Mouse (Mus musculus) cerebellum, postnatal 4 days (tissue): ENCODE measurements around the gene Shc3.
A peak's percentile ranks its signal among the peaks of the same experiment; 100 is the strongest.

Source experiments
- DNase-seq, 2 experiments: peaks; one replicate each; pipeline ENCODE4 v3.0.0; 2022; ENCODE audit warnings: low spot score in 2 of 2, mixed read lengths in 1 of 2

Shc3 gene

DNA sequence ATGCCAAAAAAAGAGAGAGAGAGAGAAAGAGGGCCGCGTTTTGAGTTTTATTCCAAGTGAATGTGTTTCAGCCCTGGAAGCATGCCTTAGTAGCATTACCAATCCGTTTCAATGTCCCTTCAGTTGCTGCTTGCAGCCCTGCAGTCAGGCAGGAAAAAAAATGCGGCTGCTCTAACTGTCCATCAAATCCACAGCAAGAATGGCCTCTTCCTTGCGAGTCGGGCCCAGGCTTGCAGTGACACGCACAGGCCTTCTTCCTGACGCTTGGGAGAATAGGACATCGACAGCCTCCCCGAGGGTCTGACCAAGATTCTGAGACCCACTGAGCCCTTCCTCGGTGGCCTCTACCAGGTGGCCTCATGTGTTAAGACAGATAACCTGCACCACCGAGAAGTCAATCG lies 718 bp downstream of the Shc3 start:
- no peak for DNase-seq

DNA sequence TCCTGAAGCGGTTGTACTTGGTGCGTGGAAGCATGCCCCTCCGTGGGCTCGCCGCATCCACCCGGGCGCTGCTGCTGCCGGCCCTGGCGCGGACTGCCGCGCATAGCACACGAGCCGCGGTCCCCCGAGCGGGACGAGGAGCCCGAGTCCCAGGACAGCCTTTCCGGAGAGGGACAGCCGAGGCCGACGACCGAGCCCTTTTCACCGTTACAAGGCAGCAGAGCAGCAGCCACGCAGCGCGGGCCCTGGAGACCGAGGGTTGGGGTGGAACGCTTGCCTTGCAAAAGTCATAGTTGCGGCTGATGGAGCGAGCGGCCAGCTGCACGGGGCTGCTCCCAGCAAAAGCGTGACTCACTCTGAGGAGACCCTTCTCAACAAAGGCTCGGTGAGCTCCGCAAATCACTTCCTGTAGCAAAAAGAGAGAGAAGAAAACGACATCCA lies 1.8 kb downstream of the Shc3 start:
- peak in 1 of 2 experiments; percentile 18 for DNase-seq

DNA sequence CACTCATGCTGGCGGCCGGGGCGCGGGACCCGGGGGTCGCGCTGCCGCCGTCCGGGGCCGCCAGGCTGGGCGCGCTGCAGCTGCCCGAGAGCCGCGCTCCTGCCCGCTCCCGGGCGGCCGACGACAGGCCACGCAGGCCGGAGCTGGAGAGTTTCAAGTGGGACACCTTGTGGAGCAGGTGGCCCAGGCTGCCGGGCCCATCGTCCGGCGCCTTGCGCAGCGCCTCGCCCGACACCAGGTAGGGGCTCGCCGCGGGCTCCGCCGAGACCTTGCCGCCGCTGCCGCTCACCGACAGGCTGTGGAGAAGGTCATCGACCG lies 2.2 kb downstream of the Shc3 start:
- peak in 1 of 2 experiments; percentile 16 for DNase-seq

DNA sequence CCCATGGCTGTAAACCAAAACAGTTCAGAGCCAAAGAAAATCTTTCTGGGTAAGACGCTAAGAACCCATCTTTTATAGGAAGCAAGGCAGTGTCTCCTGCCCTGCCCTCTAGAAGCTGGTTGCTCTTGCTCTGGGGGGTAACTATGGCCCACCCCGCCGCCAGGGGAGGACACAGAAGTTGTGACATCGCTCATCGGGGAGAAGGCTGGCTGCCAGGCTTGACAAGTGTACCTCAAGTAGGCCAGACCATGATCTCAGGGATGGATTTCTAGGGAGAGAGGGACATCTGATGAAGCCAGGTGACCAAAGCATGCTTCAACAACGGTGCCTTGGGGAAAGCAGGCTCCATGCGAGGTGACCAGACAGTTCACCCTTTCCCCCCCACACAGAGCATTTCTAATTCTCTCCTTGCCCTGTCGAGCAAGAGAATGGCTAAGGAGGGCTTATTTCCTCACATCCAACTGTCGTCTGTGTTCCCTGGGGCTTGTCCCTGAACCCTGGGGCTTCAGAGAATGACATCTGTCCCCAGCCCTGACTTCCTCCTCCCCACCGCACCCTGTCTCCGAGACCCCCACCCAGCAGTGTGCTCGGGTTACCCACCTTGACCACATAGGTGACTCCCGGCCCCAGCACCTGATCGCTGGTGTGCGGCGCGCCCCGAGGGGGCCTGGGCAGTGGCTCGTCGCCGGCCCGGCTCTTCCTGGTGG lies 2.7 kb downstream of the Shc3 start:
- no peak for DNase-seq

DNA sequence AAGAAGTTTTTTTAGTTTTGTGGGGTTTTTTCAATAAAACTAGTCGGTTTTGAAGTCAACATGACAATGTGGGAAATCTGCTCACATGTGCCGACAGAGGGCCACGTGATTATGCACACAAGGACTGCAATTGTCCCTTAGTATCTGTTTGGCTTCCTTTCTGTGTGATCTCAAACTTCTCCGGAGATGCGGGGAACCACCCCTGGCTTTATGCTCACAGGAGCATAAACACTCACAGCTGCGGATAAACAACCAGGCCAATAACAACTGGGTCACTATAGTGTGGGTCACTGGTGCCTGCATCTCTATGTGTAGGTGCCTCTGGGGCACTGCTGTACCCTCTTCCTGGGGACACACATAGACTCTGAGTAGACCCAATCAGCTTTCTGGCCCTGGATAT lies 4.5 kb downstream of the Shc3 start:
- DNase-seq, result no peak

DNA sequence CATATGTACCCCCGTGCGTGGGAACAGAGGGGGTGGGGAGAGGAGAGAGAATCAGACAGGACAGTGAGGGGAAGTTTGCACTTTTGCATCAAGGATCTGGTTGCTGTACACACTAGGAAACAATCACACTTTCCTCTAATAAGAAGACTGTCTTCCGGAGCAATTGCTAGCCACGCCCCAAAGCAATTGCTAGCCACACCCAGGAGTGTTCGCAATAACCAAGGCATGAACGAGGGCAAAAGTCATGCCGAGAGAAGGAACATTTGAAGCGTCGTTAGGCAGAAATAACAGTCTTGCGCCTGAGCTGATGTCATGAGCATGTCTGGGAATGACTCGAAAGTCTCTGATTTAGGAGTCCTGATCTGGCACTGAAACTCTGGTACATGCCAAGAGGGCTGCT lies 15.9 kb downstream of the Shc3 start:
- no peak for DNase-seq

DNA sequence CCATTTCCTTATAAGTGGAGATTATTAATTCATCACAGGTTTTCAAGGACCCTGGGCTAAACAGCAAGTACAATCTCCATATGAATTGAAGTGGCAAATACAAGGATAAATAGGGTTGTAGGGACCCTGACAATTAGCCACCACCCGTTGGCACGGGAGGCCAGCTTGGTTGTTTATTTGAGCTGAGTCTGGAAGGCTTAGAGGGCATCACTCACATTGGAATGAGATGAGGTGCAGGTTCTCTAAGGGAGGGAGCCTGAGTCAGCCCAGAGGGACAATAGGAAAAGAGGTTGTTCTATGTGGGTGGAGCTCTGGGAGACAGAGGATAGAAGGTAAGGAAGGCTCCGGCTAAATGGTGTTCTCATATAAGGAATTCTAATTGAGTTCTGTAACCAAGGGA lies 17.0 kb downstream of the Shc3 start:
- no peak for DNase-seq

DNA sequence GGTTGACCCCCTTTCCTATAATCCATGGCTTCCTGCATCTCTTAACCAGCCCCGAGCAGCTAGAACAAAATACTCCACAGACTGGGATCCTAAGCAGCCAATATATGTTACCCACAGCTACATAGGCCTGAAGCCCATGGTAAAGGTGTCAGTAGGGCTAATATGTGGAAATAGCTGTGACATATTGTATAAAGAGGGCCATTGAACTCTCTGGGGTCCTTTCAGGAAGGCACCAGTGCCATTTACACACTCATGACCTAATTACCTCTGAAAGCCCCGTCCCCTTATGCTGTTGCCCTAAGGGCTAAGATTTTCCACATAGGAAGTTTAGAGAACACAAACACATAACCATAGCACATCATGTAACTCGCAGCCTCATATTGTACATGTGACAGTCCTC lies 17.4 kb downstream of the Shc3 start:
- DNase-seq, result no peak

DNA sequence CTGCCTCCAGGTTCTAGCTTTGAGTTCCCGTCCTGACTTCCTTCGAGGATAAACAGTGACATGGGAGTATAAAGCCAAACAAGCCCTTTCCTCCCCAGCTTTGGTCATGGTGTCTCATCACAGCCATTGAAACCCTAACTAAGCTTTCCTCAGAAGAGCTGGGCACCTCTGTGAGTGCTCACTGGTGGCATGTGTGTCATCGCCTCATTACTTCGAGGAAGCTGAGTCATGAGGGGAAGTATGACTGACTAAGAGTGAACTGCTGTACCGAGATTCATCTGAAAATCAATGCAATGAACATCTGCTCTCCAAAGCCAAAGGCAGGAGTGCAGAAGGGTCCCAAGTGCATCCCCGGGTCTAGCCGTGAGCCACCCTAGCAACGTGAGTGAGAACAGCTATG lies 29.4 kb downstream of the Shc3 start:
- no peak for DNase-seq

DNA sequence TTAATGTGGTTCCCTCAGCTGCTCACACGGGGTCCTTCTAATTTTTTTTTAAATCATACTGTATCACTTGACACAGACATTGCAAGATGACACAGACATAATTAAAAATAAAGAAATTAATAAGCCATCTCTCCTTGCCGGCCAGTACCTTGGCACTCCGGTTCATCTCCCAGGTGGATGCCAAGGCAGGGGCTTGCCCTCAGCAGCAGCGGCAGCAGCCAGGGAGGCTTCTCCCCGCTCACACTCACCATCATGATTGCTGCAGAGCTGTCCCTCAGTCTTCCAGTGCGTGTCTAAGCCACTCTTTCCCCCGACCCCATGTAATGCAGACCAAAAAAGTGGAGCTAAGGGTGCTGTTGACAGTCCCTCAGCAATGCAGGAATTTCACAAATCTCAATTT lies 33.9 kb downstream of the Shc3 start:
- DNase-seq, result no peak

DNA sequence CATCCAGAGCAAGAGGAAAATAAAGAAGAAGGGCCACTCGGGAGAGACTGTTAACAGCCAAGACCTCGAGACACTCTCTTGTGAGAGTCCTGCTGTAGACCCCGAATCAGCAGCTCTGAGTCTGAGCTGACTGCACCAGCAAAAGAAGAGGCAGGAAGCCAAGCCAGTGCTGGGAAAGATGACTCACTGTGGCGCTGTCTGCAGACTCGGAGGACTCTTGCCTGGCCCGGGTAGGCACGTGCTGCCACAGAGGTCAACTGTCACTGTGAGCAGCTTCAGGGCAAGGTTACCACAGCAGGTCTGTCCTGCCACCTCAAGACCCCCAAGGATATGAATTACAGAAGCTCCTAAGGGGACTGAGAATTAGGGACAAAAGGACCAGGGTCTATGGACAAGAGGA lies 42.7 kb downstream of the Shc3 start:
- DNase-seq, result peak in 1 of 2 experiments; percentile 9

DNA sequence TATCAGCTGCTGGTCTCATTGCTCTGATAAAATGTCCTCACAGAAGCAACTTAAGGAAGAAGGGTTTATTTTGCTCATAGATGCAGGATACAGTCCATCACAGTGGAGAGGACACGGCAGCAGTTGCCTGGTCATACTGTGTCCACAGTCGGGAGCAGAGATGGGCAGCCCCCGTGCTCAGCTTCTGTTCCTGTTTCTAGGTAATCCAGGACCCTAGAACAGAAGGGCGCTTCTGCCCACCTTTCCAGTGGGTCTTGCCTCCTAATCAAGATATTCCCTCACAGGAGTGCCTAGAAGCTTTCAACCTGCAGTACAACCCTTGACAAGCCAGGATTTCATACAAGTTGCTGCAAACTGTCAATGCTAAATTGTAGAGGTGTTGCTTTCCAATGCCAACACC lies 44.9 kb downstream of the Shc3 start:
- no peak for DNase-seq

DNA sequence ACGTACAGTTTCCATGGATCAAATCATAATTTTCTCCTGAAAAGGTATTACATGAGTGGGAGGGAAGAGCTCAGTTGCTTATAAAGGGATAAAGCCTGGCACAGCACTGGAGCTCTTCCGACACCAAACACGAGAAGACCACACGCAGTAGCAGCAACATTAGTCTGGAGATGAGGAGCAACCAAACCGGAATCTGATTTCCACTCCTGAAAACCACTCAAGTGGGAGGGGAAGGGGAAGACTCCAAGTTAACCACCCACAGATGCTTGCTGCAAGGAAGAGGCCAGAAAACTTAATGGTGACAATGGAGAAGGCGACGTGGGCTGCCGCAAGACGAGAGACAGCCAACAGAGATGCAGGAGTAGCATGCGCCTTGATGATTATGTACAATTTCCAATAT lies 45.9 kb downstream of the Shc3 start:
- DNase-seq, result no peak

DNA sequence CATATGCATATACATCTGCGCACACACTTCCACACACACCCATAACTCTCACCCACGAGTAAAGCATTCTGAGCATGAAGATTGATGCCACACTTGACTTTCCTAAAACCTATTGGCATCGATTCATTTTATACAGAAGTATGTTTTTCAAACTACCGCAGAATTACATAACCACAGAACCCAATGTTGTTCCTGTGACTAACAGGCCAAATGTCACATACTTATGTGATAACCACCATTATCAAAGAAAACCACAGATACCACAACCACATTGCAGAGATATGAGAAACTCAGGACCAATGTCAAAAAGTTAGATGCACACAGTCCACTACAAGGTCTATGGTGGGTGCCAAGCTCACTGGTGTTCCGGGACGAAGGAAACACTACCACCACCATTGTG lies 50.3 kb downstream of the Shc3 start:
- no peak for DNase-seq

DNA sequence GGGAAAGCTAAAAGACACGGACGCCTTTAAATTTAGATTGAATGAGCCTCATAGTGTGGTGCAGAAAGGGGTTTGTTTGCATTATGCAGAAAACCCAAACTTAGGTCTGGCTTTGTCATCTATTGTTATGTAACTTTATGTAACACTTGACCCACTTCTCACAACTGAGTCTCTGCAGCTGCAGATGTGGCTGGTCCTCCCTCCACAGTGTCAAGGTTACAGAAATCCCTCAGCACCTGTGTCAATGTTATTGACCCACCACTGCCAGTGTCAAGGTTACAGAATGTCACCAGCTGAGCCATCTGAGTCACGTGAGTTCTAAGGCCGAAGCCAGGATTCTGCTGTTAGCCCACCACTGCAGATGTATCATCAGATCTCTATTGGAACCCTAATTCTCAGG lies 51.3 kb downstream of the Shc3 start:
- DNase-seq, result no peak

DNA sequence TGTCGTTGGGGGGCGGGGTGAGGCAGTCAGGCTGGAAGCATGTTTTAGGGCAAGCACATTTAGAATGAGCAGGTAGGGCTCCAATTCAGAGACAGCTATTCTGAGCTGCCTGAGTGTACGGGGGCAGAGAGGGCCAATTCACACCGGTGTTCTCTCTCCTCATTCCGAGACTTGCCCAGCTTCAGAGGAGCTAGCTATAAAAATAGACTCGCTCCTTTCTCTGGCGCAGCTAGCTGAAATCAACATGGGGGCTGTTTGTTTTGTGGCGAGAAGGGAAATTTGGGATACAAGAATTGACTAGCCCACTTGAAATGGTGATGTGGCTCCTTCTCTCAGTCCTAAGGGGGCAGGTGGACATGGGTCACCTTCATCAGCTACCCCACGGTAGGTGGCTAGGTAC lies 60.4 kb downstream of the Shc3 start:
- no peak for DNase-seq

DNA sequence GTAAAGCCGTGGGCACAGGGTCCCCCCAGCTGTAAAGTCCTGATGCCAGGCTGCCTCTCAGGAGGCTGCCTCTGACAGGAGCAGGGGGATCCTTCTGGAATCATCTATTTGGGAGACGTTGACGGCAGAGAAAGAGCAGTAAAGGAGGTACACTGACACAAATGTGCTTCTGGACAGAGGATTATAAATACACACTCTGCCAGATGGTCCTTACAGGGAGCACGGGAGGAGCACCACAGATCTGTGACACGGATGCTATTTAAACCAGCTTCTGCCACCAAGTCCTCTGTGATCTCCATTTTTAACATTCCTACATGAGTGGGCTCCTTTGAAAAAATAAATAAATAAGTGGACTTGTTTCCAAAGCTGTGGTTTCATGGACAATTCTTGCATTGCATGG lies 63.5 kb downstream of the Shc3 start:
- no peak for DNase-seq

DNA sequence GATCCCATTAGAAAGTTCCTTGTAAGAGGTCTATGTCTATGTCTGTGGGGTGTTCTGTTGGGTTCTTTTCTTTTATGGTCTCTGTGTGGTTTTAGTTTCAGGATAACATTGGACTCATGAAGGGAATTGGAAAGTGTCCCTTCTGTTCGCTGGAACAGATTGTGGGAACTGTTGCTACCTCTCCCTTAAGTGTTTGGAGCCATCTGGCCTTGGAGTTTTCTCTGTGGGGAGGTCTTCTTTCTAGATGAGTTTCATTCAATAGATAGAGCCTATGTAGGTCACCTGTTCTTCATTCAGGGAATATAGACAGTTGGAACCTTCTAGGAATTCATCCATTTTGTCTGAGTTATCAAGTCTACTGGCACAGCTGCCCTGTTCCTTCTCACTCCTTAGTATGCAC lies 69.5 kb downstream of the Shc3 start:
- DNase-seq, result no peak

DNA sequence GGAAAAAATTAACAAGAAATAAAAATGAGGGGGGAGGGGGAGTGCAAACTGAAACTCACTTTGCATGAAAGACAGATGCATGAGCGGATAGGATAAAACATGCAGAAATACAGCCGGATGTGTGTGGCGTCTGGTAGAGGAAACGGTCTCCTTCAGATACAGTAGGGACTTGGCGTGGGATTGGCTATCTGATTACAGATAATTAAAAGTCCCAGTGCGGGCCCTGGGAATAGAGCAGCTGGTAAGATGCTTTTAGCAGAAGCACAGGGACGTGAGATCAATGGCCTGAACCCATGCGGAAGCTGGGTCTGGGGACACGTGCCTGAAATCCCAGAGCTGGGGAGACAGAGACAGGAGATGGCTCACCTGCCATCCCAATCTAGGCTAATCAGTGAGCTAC lies 75.5 kb downstream of the Shc3 start:
- DNase-seq, result no peak

DNA sequence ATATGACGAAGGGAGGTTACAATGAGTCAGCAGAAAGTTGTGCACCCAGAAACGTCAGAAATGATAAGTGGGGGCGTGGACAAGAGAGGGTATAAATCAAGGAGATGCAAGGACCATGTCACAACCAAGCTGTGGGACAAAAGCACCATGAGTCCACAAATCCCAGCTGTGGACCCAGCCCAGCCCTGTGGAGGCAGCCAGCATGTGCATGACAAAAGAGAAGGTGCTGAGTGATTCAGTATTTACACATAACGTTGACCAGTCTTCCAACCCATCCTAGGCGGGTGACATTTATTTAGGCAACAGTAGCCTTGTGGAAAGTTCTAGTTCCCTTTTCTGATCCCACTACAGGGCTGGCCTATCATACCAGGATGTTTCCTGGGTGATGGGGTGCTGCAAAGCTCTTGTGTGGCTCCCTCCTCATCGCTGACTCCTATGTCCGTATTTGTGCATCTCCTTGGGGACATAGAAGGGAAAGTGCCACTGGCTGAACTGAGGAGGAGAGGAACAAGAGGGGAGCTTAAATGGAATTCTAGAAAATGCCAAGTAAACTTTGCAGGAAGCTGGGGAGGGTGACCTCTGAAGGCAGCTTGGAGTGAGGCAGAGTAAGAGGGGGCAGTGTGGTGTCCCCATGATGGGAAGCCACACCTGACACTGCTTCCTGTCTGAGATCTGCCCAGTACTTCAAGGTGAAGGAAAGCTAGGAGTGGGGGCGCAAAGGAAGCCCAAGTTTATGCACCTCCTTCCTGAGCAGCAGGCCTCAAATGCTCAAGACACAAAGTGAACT lies 77.4 kb downstream of the Shc3 start:
- no peak for DNase-seq

DNA sequence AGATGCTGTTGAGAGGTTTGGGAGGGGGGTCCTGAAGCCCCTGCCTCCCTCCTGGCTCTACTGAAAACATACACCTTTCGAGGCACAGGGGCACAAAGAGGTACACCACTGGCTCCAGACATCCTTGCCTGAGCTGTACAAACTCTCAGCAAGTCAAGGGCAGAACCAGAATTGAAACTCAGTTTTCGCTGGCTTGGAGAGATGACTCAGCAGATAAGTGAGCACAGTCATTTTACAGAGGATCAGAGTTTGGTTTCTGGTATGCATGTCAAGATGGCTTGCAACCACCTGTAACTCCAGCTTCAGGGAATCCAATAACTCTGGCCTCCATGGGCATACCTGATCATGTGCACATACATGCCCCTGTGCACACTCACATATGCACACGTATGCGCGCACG lies 79.0 kb downstream of the Shc3 start:
- no peak for DNase-seq

DNA sequence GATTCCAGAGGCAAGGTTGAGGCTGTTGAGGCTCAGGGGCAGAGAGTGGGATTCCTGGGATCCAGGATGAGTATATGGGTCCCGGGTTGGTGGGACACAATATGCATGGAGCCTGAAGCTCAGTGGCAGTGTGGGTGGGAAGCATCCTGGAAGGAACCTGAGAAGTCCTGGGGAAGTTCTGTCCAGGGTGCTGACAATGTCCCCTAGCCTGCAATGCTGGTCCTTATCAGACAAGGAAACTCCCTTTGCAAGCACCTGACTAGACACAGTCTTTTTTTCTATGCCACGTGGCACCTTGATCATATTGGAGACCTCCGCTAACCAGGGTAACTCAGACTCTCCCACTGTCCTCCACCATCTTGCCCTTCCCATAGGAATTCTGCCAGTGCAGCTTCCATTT lies 80.3 kb downstream of the Shc3 start:
- DNase-seq, result no peak

DNA sequence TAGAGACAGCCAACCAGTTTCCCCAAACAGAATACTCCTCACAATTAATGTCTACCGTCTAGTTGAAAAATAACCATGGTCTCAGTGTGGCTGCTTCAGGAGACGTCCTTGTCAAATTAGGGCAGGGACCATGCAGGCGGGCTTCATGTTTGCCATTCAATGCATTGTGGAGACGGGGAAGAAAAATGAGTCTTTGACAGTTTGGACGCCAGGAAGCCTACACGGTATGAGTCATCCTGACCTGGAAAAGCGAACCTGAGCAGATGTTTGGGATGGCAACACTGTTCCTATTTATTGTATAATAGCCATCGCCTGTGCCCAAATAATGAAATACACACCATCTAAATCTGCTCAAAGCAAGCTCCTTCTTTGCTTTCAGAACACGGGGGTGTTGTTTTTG lies 83.9 kb downstream of the Shc3 start:
- DNase-seq, result no peak

DNA sequence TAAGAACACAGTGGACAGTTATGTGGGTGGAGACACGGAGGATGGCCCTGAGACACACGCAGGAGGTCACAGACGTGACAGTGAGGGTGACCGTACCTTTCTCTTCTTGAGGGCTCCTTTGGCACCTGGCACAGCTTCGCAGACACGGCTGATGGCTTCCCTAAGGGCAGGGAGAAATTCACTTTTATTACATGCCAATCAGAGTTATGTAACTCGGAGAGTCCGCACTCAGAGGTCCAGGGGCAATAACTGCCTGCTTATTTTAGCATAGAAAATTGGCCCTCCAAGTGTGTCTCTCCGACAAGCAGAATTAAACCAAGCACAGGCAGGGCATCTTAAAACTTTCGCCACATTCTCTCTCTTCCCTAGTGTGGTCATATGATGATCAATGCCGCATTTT lies 86.4 kb downstream of the Shc3 start:
- no peak for DNase-seq
